ENCODE assay signal across 9 mouse cellular contexts in the genomic region with DNA sequence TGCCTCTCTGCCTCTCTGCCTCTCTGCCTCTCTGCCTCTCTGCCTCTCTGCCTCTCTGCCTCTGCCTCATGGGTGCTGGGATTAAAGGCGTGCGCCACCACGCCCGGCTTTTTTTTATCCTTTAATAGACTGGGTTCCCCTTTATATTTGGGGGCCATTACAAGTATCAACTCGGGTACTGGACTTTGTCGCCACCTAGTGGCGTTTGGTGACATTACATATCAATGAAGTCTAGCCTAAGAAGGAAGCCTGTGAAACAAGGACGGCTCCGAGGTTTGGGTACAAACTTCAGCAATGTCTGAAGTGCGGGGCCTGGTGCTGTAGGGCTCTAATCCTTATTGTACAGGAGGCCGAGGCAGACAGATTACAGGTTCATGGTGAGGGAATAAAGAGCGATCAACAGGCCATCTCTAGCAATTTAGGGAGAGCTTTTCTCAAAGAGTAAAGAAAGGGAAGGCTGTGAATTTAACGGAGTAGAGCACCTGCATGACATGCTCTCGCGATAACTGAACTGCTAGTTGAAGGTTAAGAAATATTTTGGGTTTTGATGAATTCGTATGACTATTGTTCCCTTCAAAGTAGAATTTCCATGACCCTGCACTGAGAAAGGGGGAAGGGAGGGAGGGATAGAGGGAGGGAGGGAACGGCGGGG. TPM values are rescaled to one million over a fixed set of nuclear protein-coding genes. Genes with fewer than 3 reads are reported as not detected.
DNase-seq lines count a peak whose midpoint lies in the region; ATAC-seq and TF ChIP-seq lines count a peak whose summit lies in the region.
"Had no signal": no experiment of that assay in that cellular context is flagged by ENCODE, and none has a peak within 500 bp of the region (broad histone marks: within the 10 kb centered on the region; RNA-seq: fewer than 3 reads in every experiment).

No protein-coding gene starts in this region.

- H3K9me3 ChIP-seq in CH12.LX (replicated peaks; ENCODE audit: low read length): no peaks in the 10 kb centered on the region
- H3K9me3 ChIP-seq in forebrain, embryonic 11.5 days (ENCODE audit: control insufficient read depth, low read length): no peaks in the 10 kb centered on the region
- H3K9me3 ChIP-seq in heart, embryonic 15.5 days (replicated peaks): no peaks in the 10 kb centered on the region
- H3K9me3 ChIP-seq in liver, embryonic 13.5 days (replicated peaks): no peaks in the 10 kb centered on the region
- H3K9me3 ChIP-seq in stomach, embryonic 15.5 days: no peaks in the 10 kb centered on the region

- no peak for TF ChIP-seq EP300 in CH12.LX (IDR thresholded peaks at IDR 0.05; ENCODE audit: low read length)

- H3K4me2 ChIP-seq in CH12.LX (ENCODE audit: insufficient read depth, low read depth, poor library complexity, severe bottlenecking): peak overlapping the region; percentile 87
- H3K4me2 ChIP-seq in forebrain, embryonic 11.5 days (ENCODE audit: low read depth, low read length, severe bottlenecking): peak overlapping the region; percentile 13; the same call in 1 of the 2 replicates
- H3K4me2 ChIP-seq in heart, embryonic 15.5 days: peak overlapping the region; percentile 63
- H3K4me2 ChIP-seq in liver, embryonic 13.5 days: peak overlapping the region; percentile 50
- peak overlapping the region; percentile 38 for H3K4me2 ChIP-seq in stomach, embryonic 15.5 days

- peak overlapping the region in 1 of 3 experiments; percentile 11 for H3K4me3 ChIP-seq in CH12.LX (replicated peaks in 1 of 3; ENCODE audit: low read depth in 2 of 3, low read length in 2 of 3, poor library complexity in 1 of 3)
- H3K4me3 ChIP-seq in forebrain, embryonic 11.5 days (ENCODE audit: low read depth, low read length): no peak overlapping the region
- H3K4me3 ChIP-seq in heart, embryonic 15.5 days: peak overlapping the region; percentile 30
- no peak overlapping the region for H3K4me3 ChIP-seq in liver, embryonic 13.5 days (replicated peaks)
- H3K4me3 ChIP-seq in stomach, embryonic 15.5 days (replicated peaks): no peak overlapping the region
- H3K4me3 ChIP-seq: erythroblast, embryonic 14.5 days had no signal

- H3K4me1 ChIP-seq in CH12.LX (ENCODE audit: control insufficient read depth in 1 of 2, insufficient read depth in 2 of 2): peaks cover 8 to 21% of the 10 kb centered on the region in 2 experiments
- H3K4me1 ChIP-seq in forebrain, embryonic 11.5 days (replicated peaks; ENCODE audit: control insufficient read depth, insufficient read depth, low read length): no peaks in the 10 kb centered on the region
- H3K4me1 ChIP-seq in heart, embryonic 15.5 days (replicated peaks): no peaks in the 10 kb centered on the region; the same call in 1 of the 2 replicates
- 0 out of 2 replicates have a peak, but pooled peaks cover 2% of the 10 kb centered on the region for H3K4me1 ChIP-seq in liver, embryonic 13.5 days (replicated peaks)
- no peaks in the 10 kb centered on the region for H3K4me1 ChIP-seq in stomach, embryonic 15.5 days

- no peaks in the 10 kb centered on the region for H3K79me2 ChIP-seq in CH12.LX (replicated peaks; ENCODE audit: control insufficient read depth, extremely low read depth, insufficient read depth, poor library complexity, severe bottlenecking)

- H3K27me3 ChIP-seq in CH12.LX (replicated peaks): no peaks in the 10 kb centered on the region
- H3K27me3 ChIP-seq in forebrain, embryonic 11.5 days (ENCODE audit: control insufficient read depth, insufficient read depth, low read length): no peaks in the 10 kb centered on the region
- no peaks in the 10 kb centered on the region for H3K27me3 ChIP-seq in heart, embryonic 15.5 days
- H3K27me3 ChIP-seq in liver, embryonic 13.5 days: no peaks in the 10 kb centered on the region
- H3K27me3 ChIP-seq in stomach, embryonic 15.5 days (replicated peaks): no peaks in the 10 kb centered on the region

- WGBS in forebrain, embryonic 11.5 days: 27% methylated on average over 18 of the region's 18 CpGs
- 19% methylated on average over 18 of the region's 18 CpGs for WGBS in heart, embryonic 15.5 days
- 15% methylated on average over 18 of the region's 18 CpGs for WGBS in liver, embryonic 13.5 days (ENCODE audit: insufficient replicate concordance)
- 22% methylated on average over 18 of the region's 18 CpGs for WGBS in stomach, embryonic 15.5 days

- in situ Hi-C loops in CH12.LX (cut with MboI; ENCODE audit: low pct_ligation_motif_present, low pct_unique_long_range_greater_than_20kb, low sequenced_read_pairs): no loop called here

- peak; percentile 44; the same call in 1 of the 2 replicates for TF ChIP-seq POLR2A in CH12.LX (IDR thresholded peaks at IDR 0.05; ENCODE audit: low read depth, low read length)

- DNase-seq in CH12.LX (ENCODE audit: extremely low read depth): peak; percentile 87
- peak; percentile 52 for DNase-seq in c-Kit-negative CD71-positive TER-119-positive erythroid progenitor cells, embryonic 14.5 days (ENCODE audit: low read depth, low spot score)
- DNase-seq in forebrain, embryonic 11.5 days (ENCODE audit: low spot score): peak; percentile 81
- DNase-seq in kidney, postnatal 25 days: peak; percentile 75 to 89
- DNase-seq in liver, embryonic 13.5 days: peak; percentile 60
- DNase-seq in natural killer cell, adult 2 months (ENCODE audit: low spot score in 2 of 2): peak; percentile 71 to 83

- peak; percentile 63 for TF ChIP-seq RAD21 in CH12.LX (IDR thresholded peaks at IDR 0.05; ENCODE audit: low read depth, low read length)

- H3K9ac ChIP-seq in CH12.LX (ENCODE audit: insufficient read depth, low read depth): peak overlapping the region; percentile 76
- 0 out of 2 replicates have a peak overlapping the region, but pooled peaks have one; percentile 7 for H3K9ac ChIP-seq in forebrain, embryonic 11.5 days (ENCODE audit: low read length)
- H3K9ac ChIP-seq in heart, embryonic 15.5 days: peak overlapping the region; percentile 38; the same call in 1 of the 2 replicates
- peak overlapping the region; percentile 36; the same call in 1 of the 2 replicates for H3K9ac ChIP-seq in liver, embryonic 13.5 days
- H3K9ac ChIP-seq in stomach, embryonic 15.5 days: no peak overlapping the region

- TF ChIP-seq CTCF in CH12.LX (conservative IDR thresholded peaks at IDR 0.05 in 1 of 2, IDR thresholded peaks at IDR 0.05 in 1 of 2; ENCODE audit: low read depth in 2 of 2, low read length in 2 of 2): peak; percentile 64 to 76

- no peak for ATAC-seq in forebrain, embryonic 11.5 days (replicated peaks; ENCODE audit: low FRiP score)
- ATAC-seq in heart, embryonic 15.5 days (replicated peaks; ENCODE audit: insufficient number of reproducible peaks, insufficient read depth, low FRiP score, low read depth): no peak
- ATAC-seq in liver, embryonic 13.5 days (ENCODE audit: low read depth): 0 out of 2 replicates have a peak, but pooled peaks have one; percentile 29
- no peak for ATAC-seq in stomach, embryonic 15.5 days (ENCODE audit: insufficient read depth, low FRiP score, low read depth)

- H3K36me3 ChIP-seq in CH12.LX (replicated peaks in 1 of 2; ENCODE audit: control insufficient read depth in 1 of 2, insufficient read depth in 1 of 2, low read length in 1 of 2): no peaks in the 10 kb centered on the region
- H3K36me3 ChIP-seq in forebrain, embryonic 11.5 days (ENCODE audit: control insufficient read depth, insufficient read depth, low read length): no peaks in the 10 kb centered on the region
- H3K36me3 ChIP-seq in heart, embryonic 15.5 days: no peaks in the 10 kb centered on the region
- H3K36me3 ChIP-seq in liver, embryonic 13.5 days: no peaks in the 10 kb centered on the region
- H3K36me3 ChIP-seq in stomach, embryonic 15.5 days: no peaks in the 10 kb centered on the region

- peak overlapping the region; percentile 19; the same call in 1 of the 2 replicates for H3K27ac ChIP-seq in CH12.LX (ENCODE audit: insufficient read depth, low read depth)
- H3K27ac ChIP-seq in forebrain, embryonic 11.5 days (ENCODE audit: low read depth, low read length): no peak overlapping the region
- no peak overlapping the region for H3K27ac ChIP-seq in heart, embryonic 15.5 days
- no peak overlapping the region for H3K27ac ChIP-seq in liver, embryonic 13.5 days
- no peak overlapping the region for H3K27ac ChIP-seq in stomach, embryonic 15.5 days

- dilution Hi-C loops in CH12.LX (cut with MboI; ENCODE audit: extremely low pct_ligation_motif_present, extremely low pct_unique_long_range_greater_than_20kb, low sequenced_read_pairs): no loop called here

RNA-seq across cellular contexts. Expression of a gene that starts 12.2 kb away (rescaled TPM):
- total RNA-seq in CH12.LX (2012; rRNA removed) (20.3 and 20.7 TPM in 2 replicates), CH12.LX (2014; rRNA removed) (29.6 and 34.0 TPM in 2 replicates)
- 29.3 and 34.7 TPM in 2 replicates for polyA plus RNA-seq in CH12.LX (2012; ENCODE audit: insufficient read length, low read depth)
- 11.0 and 11.2 TPM in 2 replicates for polyA plus RNA-seq in forebrain, embryonic 11.5 days (2014; fragmentation: Nextera tagmentation; extraction: Ambion mirVana)
- polyA plus RNA-seq in heart, embryonic 15.5 days (2015; fragmentation: Nextera tagmentation; extraction: Ambion mirVana): 60.6 and 64.6 TPM in 2 replicates
- polyA plus RNA-seq in liver, embryonic 13.5 days (2015; fragmentation: Nextera tagmentation; extraction: Ambion mirVana): 6.7 and 8.5 TPM in 2 replicates
- 18.5 and 20.3 TPM in 2 replicates for polyA plus RNA-seq in stomach, embryonic 15.5 days (2015; fragmentation: Nextera tagmentation; extraction: Ambion mirVana)
- polyA plus RNA-seq: erythroblast, embryonic 14.5 days had no signal

RNA-seq across cellular contexts. Expression of a gene that starts 17.9 kb away (rescaled TPM):
- 0.13 and 0.21 TPM in 2 replicates for total RNA-seq in CH12.LX (2012; rRNA removed)
- not detected in 2 replicates for total RNA-seq in CH12.LX (2014; rRNA removed)
- polyA plus RNA-seq in CH12.LX (2012; ENCODE audit: insufficient read length, low read depth): not detected in 2 replicates
- 18.9 and 19.9 TPM in 2 replicates for polyA plus RNA-seq in forebrain, embryonic 11.5 days (2014; fragmentation: Nextera tagmentation; extraction: Ambion mirVana)
- polyA plus RNA-seq in heart, embryonic 15.5 days (2015; fragmentation: Nextera tagmentation; extraction: Ambion mirVana): 9.3 and 9.4 TPM in 2 replicates
- 7.2 and 7.6 TPM in 2 replicates for polyA plus RNA-seq in liver, embryonic 13.5 days (2015; fragmentation: Nextera tagmentation; extraction: Ambion mirVana)
- polyA plus RNA-seq in stomach, embryonic 15.5 days (2015; fragmentation: Nextera tagmentation; extraction: Ambion mirVana): 5.5 and 6.6 TPM in 2 replicates
- polyA plus RNA-seq: erythroblast, embryonic 14.5 days had no signal

RNA-seq across cellular contexts. Expression of a gene that starts 40.3 kb away (rescaled TPM):
- 0.08 TPM in 2 replicates for total RNA-seq in CH12.LX (2012; rRNA removed)
- not detected in 2 replicates for total RNA-seq in CH12.LX (2014; rRNA removed)
- not detected in 2 replicates for polyA plus RNA-seq in CH12.LX (2012; ENCODE audit: insufficient read length, low read depth)
- polyA plus RNA-seq in forebrain, embryonic 11.5 days (2014; fragmentation: Nextera tagmentation; extraction: Ambion mirVana): not detected in 2 replicates
- 1.8 TPM in 1 of 2 replicates, not detected in the other for polyA plus RNA-seq in heart, embryonic 15.5 days (2015; fragmentation: Nextera tagmentation; extraction: Ambion mirVana)
- 3.0 and 3.8 TPM in 2 replicates for polyA plus RNA-seq in liver, embryonic 13.5 days (2015; fragmentation: Nextera tagmentation; extraction: Ambion mirVana)
- 3.5 and 5.4 TPM in 2 replicates for polyA plus RNA-seq in stomach, embryonic 15.5 days (2015; fragmentation: Nextera tagmentation; extraction: Ambion mirVana)
- polyA plus RNA-seq: erythroblast, embryonic 14.5 days had no signal

RNA-seq across cellular contexts. Expression of a gene that starts 54.5 kb away (rescaled TPM):
- total RNA-seq in CH12.LX (2012; rRNA removed) (313 and 382 TPM in 2 replicates), CH12.LX (2014; rRNA removed) (257 and 264 TPM in 2 replicates)
- 344 and 359 TPM in 2 replicates for polyA plus RNA-seq in CH12.LX (2012; ENCODE audit: insufficient read length, low read depth)
- 180 and 186 TPM in 2 replicates for polyA plus RNA-seq in forebrain, embryonic 11.5 days (2014; fragmentation: Nextera tagmentation; extraction: Ambion mirVana)
- 150 and 163 TPM in 2 replicates for polyA plus RNA-seq in heart, embryonic 15.5 days (2015; fragmentation: Nextera tagmentation; extraction: Ambion mirVana)
- 64.2 and 66.8 TPM in 2 replicates for polyA plus RNA-seq in liver, embryonic 13.5 days (2015; fragmentation: Nextera tagmentation; extraction: Ambion mirVana)
- 110 and 134 TPM in 2 replicates for polyA plus RNA-seq in stomach, embryonic 15.5 days (2015; fragmentation: Nextera tagmentation; extraction: Ambion mirVana)

Comparison
In these comparisons a context has a peak if more than half of its experiments do, and no peak if none do; other contexts are left out.
1. H3K4me2 ChIP-seq: peak in every context shown above with its lines; median percentile 87 in CH12.LX; 63 in heart, embryonic 15.5 days; 50 in liver, embryonic 13.5 days; 38 in stomach, embryonic 15.5 days; 13 in forebrain, embryonic 11.5 days.